Mouse (Mus musculus): ENCODE data around the gene Pibf1.
A peak's percentile ranks its signal among the peaks of the same experiment; 100 is the strongest.

Pibf1 gene

GRCm38 (mm10) chr14:99099267-99099966, at the start of gene Pibf1, which contains the start of gene Dis3:
TSS of gene Pibf1 (plus strand) at chr14:99099424.
TSS of gene Dis3 (minus strand) at chr14:99099770.
- peak; percentile 99 to 100 for DNase-seq

- DNase-seq = no peak
Measured at GRCm38 (mm10) chr14:99058959-99059586, 40.2 kb upstream of the Pibf1 start.

DNA sequence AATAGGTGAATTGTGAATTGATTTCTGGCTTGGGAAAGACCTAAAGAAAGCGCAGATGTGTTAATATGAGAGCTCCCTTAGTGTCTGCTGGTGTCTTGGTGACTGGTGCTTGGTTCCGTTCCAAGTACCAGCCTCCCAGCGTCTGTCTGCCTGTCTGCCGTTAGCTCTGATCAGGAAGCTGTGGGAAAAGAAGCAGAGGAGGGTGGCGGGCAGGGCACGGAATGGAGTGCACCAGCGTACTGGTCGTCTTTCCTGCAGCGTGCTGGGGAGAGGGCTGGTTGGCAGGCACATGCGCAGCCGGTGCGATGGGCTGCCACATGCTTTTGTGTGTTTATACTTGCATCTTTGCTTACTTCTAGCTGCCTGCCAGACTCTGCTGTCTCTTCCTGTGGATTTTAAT, 38.6 kb upstream of the Pibf1 start:
- no peak for DNase-seq

- no peak for DNase-seq
Measured at GRCm38 (mm10) chr14:99063091-99063490, 36.1 kb upstream of the Pibf1 start.

- no peak for DNase-seq
Measured at GRCm38 (mm10) chr14:99071146-99071545, 28.1 kb upstream of the Pibf1 start.

GRCm38 (mm10) chr14:99088947-99089346, 10.3 kb upstream of the Pibf1 start:
- DNase-seq = no peak

DNA sequence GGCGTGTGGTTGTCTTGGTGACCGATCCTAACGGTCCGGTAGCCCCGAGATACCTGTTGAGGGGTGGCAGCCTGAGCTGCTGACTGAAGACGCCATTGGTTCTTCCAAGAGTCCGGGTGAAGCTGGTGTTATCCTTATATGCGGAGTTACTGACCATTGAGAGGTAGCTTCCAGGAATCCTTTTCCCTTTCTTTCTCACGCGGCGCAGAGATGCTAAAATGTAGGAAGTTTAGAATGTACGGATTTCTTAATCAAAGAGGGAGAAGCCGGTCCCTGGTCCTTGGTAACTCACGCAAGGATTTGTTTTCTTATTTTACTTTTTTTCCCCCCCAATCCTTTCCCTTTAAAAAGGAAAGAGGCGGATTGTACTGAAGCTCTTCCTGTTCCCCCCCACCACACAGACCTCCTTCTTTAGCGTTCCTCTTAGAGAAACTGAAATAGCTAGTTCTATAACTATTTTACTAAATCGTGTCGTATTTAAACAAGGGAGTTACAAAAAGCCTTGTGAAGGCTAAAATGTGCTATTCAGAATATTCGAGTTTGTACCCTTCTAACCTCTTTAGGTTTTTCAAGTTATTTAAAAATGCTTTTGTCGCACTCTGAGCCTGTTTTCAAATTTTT, 853 bp downstream of the Pibf1 start:
- peak; percentile 18 to 34 for DNase-seq

- DNase-seq = no peak
Measured at GRCm38 (mm10) chr14:99103050-99103449, 3.8 kb downstream of the Pibf1 start.

DNA sequence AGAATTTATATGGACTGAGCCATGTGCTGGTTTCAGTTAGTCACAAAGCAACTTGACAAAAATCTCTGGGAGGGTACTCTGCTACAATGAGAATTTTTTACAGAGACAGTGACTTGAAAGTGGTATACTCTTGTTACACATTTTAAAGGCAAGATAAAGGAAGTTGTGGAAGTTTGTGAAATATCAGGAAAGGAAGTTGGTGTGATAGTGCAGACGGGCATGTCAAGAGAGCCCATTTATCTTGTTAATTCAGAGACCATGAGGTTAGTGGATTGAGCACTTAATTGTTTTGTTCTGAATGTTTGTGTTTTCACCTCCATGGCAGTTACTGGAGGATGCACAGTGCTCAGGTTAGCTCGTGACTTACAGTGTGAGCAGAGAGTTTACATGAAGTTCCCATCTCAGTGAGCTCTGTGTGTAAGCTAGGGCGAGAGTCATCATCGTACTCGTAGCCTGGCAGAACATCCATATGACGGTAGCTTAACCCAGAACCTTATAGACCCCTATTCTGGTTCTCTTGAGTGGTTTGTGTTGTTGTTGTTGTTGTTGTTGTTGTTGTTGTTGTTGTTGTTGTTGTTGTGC, 5.4 kb downstream of the Pibf1 start:
- DNase-seq = no peak

DNA sequence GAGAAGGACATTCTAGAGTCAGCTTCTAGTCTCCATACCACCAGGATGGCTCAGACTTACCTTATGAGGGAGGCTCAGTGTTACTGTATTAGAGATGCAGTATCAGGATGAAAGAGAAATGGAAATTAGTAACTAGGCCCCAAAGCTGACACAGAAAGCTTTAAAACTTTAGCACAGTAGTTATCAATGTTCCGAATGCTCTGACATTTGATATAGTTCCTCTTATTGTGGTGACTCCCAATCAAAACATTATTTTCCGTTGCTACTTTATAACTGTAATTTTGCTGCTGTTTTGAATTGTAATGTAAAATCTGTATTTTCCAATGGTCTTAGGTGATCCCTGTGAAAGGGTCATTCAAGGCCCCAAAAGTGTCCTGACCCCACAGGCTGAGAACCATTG, 7.4 kb downstream of the Pibf1 start:
- DNase-seq = no peak

DNA sequence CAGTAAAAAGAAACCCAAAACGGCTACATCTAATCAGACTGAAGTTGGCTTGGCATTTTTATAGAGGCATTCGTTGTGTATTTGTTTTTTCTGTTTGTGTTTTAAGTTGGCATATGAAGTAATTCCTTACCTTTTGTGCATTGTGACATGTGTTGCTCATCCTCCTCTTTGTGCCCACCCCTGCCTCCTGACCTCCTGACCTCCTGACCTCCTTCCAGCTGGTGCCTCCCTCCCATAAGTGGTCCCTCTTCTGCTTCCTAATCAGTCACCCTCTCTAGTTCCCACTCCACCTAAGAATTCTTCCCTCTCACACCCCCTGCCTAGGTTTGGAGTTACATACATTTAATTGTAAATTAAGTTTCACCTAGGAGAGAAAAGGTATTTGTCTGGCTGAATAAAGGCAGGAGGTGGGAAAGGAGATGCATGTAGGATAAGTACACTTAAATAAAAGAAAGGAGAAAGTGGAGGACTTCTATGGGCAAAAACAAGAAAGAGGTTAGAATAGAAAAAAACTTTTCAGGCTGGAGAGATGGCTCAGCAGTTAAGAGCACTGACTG, 8.5 kb downstream of the Pibf1 start:
- no peak for DNase-seq

DNA sequence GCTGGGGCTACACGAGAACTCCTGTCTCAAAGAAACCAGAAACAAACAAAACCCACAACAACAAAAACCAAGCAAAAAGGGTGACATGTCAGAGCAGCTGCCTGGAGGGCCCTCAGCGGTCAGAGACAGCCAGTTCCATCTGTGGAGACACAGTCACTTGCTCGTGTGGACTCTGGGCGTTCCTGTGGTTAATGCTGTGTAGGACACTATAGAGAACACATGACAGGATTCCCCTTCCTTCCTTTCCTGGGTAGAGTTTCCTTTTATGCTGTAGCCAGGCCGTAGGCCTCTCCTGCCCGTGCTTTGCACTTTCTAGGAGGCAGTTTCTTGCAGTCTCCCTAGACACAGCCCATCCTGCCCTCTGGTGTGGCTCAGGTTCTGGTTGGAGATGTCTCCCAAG, 9.5 kb downstream of the Pibf1 start:
- DNase-seq = no peak

DNA sequence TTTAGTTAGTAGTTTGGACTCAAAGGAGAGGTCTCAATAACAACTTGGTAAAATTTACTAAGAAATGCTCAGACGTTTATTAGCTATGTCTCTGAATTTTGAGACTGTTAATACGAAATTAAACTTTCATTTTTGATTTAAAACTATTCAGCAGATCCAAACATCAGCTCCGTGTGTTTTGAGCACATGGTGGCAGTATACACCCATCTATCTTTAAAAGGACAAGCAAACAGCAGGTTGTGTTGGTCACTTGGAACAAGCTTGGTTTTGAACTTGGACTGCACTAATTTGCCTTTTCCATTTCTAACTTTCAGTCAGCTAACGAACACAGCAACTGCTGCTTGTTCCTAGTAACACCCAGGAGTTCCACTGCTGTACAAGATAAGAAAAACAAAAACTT, 18.4 kb downstream of the Pibf1 start:
- DNase-seq = no peak

GRCm38 (mm10) chr14:99121584-99122339, 22.5 kb downstream of the Pibf1 start:
- no peak for DNase-seq

- no peak for DNase-seq
Measured at GRCm38 (mm10) chr14:99124076-99124475, 24.9 kb downstream of the Pibf1 start.

DNA sequence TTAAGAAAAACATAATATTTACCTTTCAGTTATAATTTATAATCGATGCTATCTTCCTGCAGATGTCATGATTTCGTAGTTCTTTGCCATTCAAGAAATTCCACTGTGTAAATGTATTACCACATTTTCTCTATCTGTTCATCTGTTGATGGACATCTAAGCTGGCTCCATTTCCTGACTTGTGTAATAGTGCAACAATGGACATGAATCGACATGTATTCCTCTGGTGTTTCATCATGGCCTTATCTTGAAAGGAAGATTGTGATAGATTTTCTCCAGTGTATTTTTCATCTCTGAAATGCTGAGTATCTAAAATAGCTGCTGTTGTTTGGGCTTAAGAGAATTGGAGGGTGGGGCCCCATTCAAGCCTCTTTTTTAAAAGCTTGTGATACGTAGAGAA, 27.5 kb downstream of the Pibf1 start:
- no peak for DNase-seq

GRCm38 (mm10) chr14:99127509-99127908, 28.3 kb downstream of the Pibf1 start:
- DNase-seq = no peak

GRCm38 (mm10) chr14:99129050-99129449, 29.8 kb downstream of the Pibf1 start:
- no peak for DNase-seq

DNA sequence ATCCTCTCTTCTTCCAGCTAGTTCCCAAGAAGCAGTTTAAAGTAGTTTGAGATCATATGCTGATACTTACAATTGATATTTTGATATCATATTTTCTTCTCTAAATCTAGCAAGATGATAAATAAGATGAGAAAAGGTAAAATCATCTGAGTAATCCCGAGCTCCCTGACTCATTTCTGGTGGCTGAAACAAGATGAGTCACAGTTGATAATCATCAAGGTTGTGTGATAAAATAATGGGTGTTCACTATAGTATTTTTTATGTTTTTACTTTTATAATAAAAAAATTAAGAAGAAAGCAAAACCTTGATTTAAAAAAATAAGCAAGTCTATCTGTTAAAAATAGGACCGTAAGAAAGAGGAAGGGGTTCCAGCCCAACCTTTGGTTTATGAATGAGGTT, 34.8 kb downstream of the Pibf1 start:
- DNase-seq = no peak

- DNase-seq = no peak
Measured at GRCm38 (mm10) chr14:99135761-99136160, 36.5 kb downstream of the Pibf1 start.

DNA sequence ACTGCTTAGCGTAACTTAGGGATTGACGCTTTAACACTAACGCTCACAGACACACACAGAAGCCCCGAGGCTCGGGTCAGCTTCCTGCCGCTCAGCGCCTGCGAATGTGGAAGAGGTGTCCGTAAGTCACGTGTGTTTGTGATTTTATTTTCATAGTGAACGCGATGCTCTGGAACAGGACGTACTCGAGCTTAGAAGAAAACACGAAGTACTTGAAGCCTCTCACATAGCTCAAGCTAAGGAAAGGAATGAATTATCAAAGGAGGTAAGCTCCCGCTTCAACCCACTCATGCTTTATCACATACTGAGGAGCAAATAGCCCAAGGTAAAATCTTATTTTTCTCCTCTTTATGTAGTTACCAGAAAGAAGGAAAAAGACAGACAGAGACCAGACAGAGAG, 37.1 kb downstream of the Pibf1 start:
- DNase-seq = no peak

DNA sequence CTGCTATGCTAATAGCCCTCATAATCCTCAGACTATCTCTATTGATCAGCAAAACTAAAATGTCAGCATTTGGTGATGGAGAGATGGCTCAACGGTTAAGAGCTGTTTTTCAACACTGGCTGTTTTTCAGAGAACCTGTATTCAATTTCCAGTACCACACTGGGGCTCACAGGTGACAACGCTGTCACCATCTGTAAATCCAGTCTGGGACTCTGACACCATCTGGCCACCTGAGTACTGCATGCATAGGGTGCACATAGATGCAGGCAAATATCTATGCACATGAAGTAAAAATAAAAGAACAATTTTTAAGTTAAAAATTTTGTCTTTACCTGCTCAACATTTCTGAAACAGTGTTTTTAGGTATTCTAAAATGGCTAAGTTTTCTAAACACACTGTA, 40.8 kb downstream of the Pibf1 start:
- no peak for DNase-seq

Measured in kidney, postnatal 36 days (tissue).